Comparison of ENCODE assay signal across 10 mouse cellular contexts in the genomic region with DNA sequence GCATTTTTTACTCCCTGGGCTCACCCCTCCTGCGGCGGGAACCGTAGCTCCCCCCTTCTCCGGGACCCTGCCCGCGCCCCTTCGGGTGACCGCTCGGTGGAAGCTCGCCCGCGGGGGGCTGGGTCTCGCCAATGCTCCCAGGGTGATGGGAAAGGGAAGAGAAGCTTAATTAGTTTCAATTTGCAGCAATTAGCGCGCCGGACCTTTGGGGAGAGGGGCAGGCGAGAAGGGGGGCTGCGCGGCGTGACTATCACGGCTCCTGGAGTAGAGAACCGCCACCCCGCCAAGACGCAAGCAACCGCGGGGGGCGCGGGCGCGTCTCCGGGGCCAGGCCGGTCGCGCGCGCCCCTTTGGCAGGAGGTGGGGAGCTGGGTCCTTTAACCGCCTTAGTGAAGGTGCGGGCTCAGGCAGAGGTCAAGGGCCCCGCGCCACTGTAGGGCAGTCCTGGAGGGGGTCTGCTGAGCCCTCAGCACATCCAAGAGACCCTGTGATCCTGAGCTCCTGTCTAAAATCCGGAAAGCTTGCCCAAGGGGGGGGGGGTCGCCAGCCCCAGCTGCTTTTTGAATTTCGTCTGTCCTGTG. TPM values are rescaled to one million over a fixed set of nuclear protein-coding genes. Genes with fewer than 3 reads are reported as not detected.
A peak's percentile ranks its signal among the peaks of the same experiment; 100 is the strongest.
DNase-seq lines count a peak whose midpoint lies in the region; ATAC-seq and TF ChIP-seq lines count a peak whose summit lies in the region.
"Had no signal": no experiment of that assay in that cellular context is flagged by ENCODE, and none has a peak within 500 bp of the region (broad histone marks: within the 10 kb centered on the region; RNA-seq: fewer than 3 reads in every experiment).

No protein-coding gene starts in this region.

- ATAC-seq in heart, embryonic 12.5 days (ENCODE audit: insufficient number of reproducible peaks, low FRiP score): no peak
- peak; percentile 36 for ATAC-seq in forebrain, embryonic 15.5 days (replicated peaks)
- ATAC-seq in liver, embryonic 14.5 days (ENCODE audit: insufficient read depth): no peak

- TF ChIP-seq CTCF in E14TG2a.4 (conservative IDR thresholded peaks at IDR 0.05; ENCODE audit: low read length): no peak
- no peak for TF ChIP-seq CTCF in liver, embryonic 14.5 days (IDR thresholded peaks at IDR 0.05; ENCODE audit: low read depth)

- H3K4me2 ChIP-seq in heart, embryonic 12.5 days: peak overlapping the region; percentile 73
- H3K4me2 ChIP-seq in forebrain, embryonic 15.5 days (replicated peaks): peak overlapping the region; percentile 49
- peak overlapping the region; percentile 37 for H3K4me2 ChIP-seq in liver, embryonic 14.5 days (ENCODE audit: low read depth)

- 12% methylated on average over 41 of the region's 43 CpGs for WGBS in heart, embryonic 12.5 days
- 18% methylated on average over 41 of the region's 43 CpGs for WGBS in forebrain, embryonic 15.5 days
- WGBS in liver, embryonic 14.5 days (ENCODE audit: insufficient replicate concordance): 8% methylated on average over 40 of the region's 43 CpGs

- peaks cover 84% of the 10 kb centered on the region for H3K27me3 ChIP-seq in heart, embryonic 12.5 days (replicated peaks)
- peaks cover 64% of the 10 kb centered on the region for H3K27me3 ChIP-seq in E14TG2a.4 (ENCODE audit: insufficient read depth, low read length)
- H3K27me3 ChIP-seq in forebrain, embryonic 15.5 days: no peaks in the 10 kb centered on the region
- peaks cover 78% of the 10 kb centered on the region for H3K27me3 ChIP-seq in liver, embryonic 14.5 days (ENCODE audit: control insufficient read depth, insufficient read depth, low read length)

- no peak for DNase-seq in heart, postnatal 36 days
- DNase-seq in liver, embryonic 14.5 days (ENCODE audit: low read depth in 3 of 3, low spot score in 3 of 3): no peak
- no peak for DNase-seq in adrenal gland, postnatal 25 days
- DNase-seq in spleen, adult 18-20 months: no peak
- no peak for DNase-seq in layer of hippocampus, adult 18-20 months (ENCODE audit: low spot score in 2 of 2)
- DNase-seq: kidney, postnatal 25 days had no signal

- H3K4me3 ChIP-seq in heart, embryonic 12.5 days: peak overlapping the region; percentile 46
- peak overlapping the region; percentile 62 for H3K4me3 ChIP-seq in E14TG2a.4 (replicated peaks; ENCODE audit: low read length)
- H3K4me3 ChIP-seq in forebrain, embryonic 15.5 days: peak overlapping the region; percentile 24
- peak overlapping the region in 1 of 2 experiments; percentile 23; a peak in 2 of 4 replicates for H3K4me3 ChIP-seq in liver, embryonic 14.5 days (ENCODE audit: insufficient read depth in 1 of 2, low read depth in 2 of 2, low read length in 2 of 2)

- H3K9me3 ChIP-seq in heart, embryonic 12.5 days (replicated peaks): no peaks in the 10 kb centered on the region
- no peaks in the 10 kb centered on the region for H3K9me3 ChIP-seq in E14TG2a.4 (ENCODE audit: low read length)
- H3K9me3 ChIP-seq in forebrain, embryonic 15.5 days: no peaks in the 10 kb centered on the region
- no peaks in the 10 kb centered on the region for H3K9me3 ChIP-seq in liver, embryonic 14.5 days (ENCODE audit: control insufficient read depth, low read length)

- intact Hi-C loops in heart, postnatal 36 days (cut with DNase I): no loop called here

- no peak overlapping the region for H3K27ac ChIP-seq in heart, embryonic 12.5 days (ENCODE audit: poor library complexity, severe bottlenecking)
- H3K27ac ChIP-seq in forebrain, embryonic 15.5 days (replicated peaks): peak overlapping the region; percentile 86
- no peak overlapping the region for H3K27ac ChIP-seq in liver, embryonic 14.5 days

- H3K9ac ChIP-seq in heart, embryonic 12.5 days: no peak overlapping the region; the same call in 1 of the 2 replicates
- peak overlapping the region; percentile 33; the same call in 1 of the 2 replicates for H3K9ac ChIP-seq in forebrain, embryonic 15.5 days (replicated peaks)
- no peak overlapping the region for H3K9ac ChIP-seq in liver, embryonic 14.5 days (replicated peaks)

- TF ChIP-seq EP300 in liver, embryonic 14.5 days (IDR thresholded peaks at IDR 0.05; ENCODE audit: low read depth): no peak

- no peaks in the 10 kb centered on the region for H3K36me3 ChIP-seq in heart, embryonic 12.5 days
- no peaks in the 10 kb centered on the region for H3K36me3 ChIP-seq in E14TG2a.4 (ENCODE audit: insufficient read depth, low read length)
- no peaks in the 10 kb centered on the region for H3K36me3 ChIP-seq in forebrain, embryonic 15.5 days
- H3K36me3 ChIP-seq in liver, embryonic 14.5 days (replicated peaks; ENCODE audit: control insufficient read depth, insufficient read depth, low read depth): no peaks in the 10 kb centered on the region

- H3K4me1 ChIP-seq in heart, embryonic 12.5 days (replicated peaks): peaks cover 15% of the 10 kb centered on the region; the same call in 1 of the 2 replicates
- peaks cover 14% of the 10 kb centered on the region; the same call in 1 of the 2 replicates for H3K4me1 ChIP-seq in E14TG2a.4 (replicated peaks; ENCODE audit: low read depth, low read length)
- H3K4me1 ChIP-seq in forebrain, embryonic 15.5 days: peaks cover 33% of the 10 kb centered on the region
- no peaks in the 10 kb centered on the region for H3K4me1 ChIP-seq in liver, embryonic 14.5 days (replicated peaks; ENCODE audit: control insufficient read depth in 2 of 2, insufficient read depth in 2 of 2, low read length in 1 of 2)

RNA-seq across cellular contexts. Expression of gene Arx, which starts 12.9 kb away (rescaled TPM):
- 0.10 TPM in 1 of 2 replicates, not detected in the other for polyA plus RNA-seq in heart, embryonic 12.5 days (2016; fragmentation: Nextera tagmentation; extraction: Ambion mirVana)
- total RNA-seq in heart, postnatal 36 days (2021): not detected
- 62.6 and 62.8 TPM in 2 replicates for polyA plus RNA-seq in forebrain, embryonic 15.5 days (2015; fragmentation: Nextera tagmentation; extraction: Ambion mirVana)
- polyA plus RNA-seq in liver, embryonic 14.5 days (2012; rRNA removed): 0.02 and 0.08 TPM in 2 replicates
- not detected in 2 replicates for polyA plus RNA-seq in liver, embryonic 14.5 days (2014; fragmentation: Nextera tagmentation; extraction: Ambion mirVana)
- 0.38 TPM in 1 of 2 replicates, not detected in the other for total RNA-seq in adrenal gland, postnatal 25 days (2021)
- total RNA-seq in layer of hippocampus, adult 18-20 months (2021): 10 to 100 TPM; 19.0 to 22.8 TPM
- total RNA-seq: neutrophil, adult 5-6 weeks had no signal

Comparison
In these comparisons a context has a peak if more than half of its experiments do, and no peak if none do; other contexts are left out.
1. RNA of gene Arx, which starts 12.9 kb away (total RNA-seq): 19.0 to 22.8 TPM in layer of hippocampus, adult 18-20 months; 0.38 TPM in adrenal gland, postnatal 25 days and not detected in heart, postnatal 36 days; every median in the first group is over 10 times any median in the second.
2. Peak in every context shown above with its lines, with median percentiles within 50 percentile points of each other: H3K4me2 ChIP-seq.